Mouse (Mus musculus): ENCODE data around the gene Cdk1. TPM values are rescaled to one million over a fixed set of nuclear protein-coding genes. Genes with fewer than 3 reads are reported as not detected.
"Not testable (repeated sequence)": the region's sequence is repeated elsewhere in the genome, so short reads cannot be mapped to it uniquely, and the experiment has no call there.

Gene Cdk1
- polyA plus RNA-seq, 1 experiment from 2014 or later, result 547 TPM

- peaks cover 25% of the 10 kb centered on the region for H3K36me3 ChIP-seq (ENCODE audit: control insufficient read depth, insufficient read depth, low read length)
- H3K27ac ChIP-seq (ENCODE audit: low read depth, low read length), result peak overlapping the region; percentile 47; the same call in 1 of the 2 replicates
- peak overlapping the region; percentile 98 for H3K4me3 ChIP-seq (ENCODE audit: low read length)
- peak overlapping the region; percentile 30; the same call in 1 of the 2 replicates for H3K4me2 ChIP-seq (replicated peaks; ENCODE audit: low read depth, low read length)
- 34% methylated on average over 5 of the region's 5 CpGs for WGBS
- H3K9ac ChIP-seq (ENCODE audit: low read depth, low read length); H3K9me3 ChIP-seq (ENCODE audit: control insufficient read depth, low read length); ATAC-seq (ENCODE audit: low FRiP score, low TSS enrichment); H3K27me3 ChIP-seq (ENCODE audit: control insufficient read depth, insufficient read depth, low read length): not testable (repeated sequence)
- peaks cover 28% of the 10 kb centered on the region for H3K4me1 ChIP-seq (ENCODE audit: control insufficient read depth, insufficient read depth, low read length)
These were observed 345 bp upstream of the Cdk1 start for GRCm38 (mm10) chr10:69353086-69353479.

GRCm38 (mm10) chr10:69351842-69352211, 911 bp downstream of the Cdk1 start:
- no peak for ATAC-seq (ENCODE audit: low FRiP score, low TSS enrichment)
- H3K27ac ChIP-seq (ENCODE audit: low read depth, low read length), result peak overlapping the region; percentile 87
- peaks cover 37% of the 10 kb centered on the region for H3K36me3 ChIP-seq (ENCODE audit: control insufficient read depth, insufficient read depth, low read length)
- no peaks in the 10 kb centered on the region for H3K27me3 ChIP-seq (ENCODE audit: control insufficient read depth, insufficient read depth, low read length)
- under 1% methylated on average over 11 of the region's 11 CpGs for WGBS
- peak overlapping the region; percentile 82 for H3K4me2 ChIP-seq (replicated peaks; ENCODE audit: low read depth, low read length)
- peak overlapping the region; percentile 95 for H3K9ac ChIP-seq (ENCODE audit: low read depth, low read length)
- peaks cover 33% of the 10 kb centered on the region for H3K4me1 ChIP-seq (ENCODE audit: control insufficient read depth, insufficient read depth, low read length)
- H3K4me3 ChIP-seq (ENCODE audit: low read length), result peak overlapping the region; percentile 98
- H3K9me3 ChIP-seq (ENCODE audit: control insufficient read depth, low read length), result no peaks in the 10 kb centered on the region

GRCm38 (mm10) chr10:69351071-69351841, 1.5 kb downstream of the Cdk1 start:
- Histone ChIP-seq H3K9ac (ENCODE audit: low read depth, low read length) (peak overlapping the region; percentile 95), H3K4me3 (ENCODE audit: low read length) (peak overlapping the region; percentile 98), H3K4me2 (replicated peaks; ENCODE audit: low read depth, low read length) (peak overlapping the region; percentile 82), H3K27me3 (ENCODE audit: control insufficient read depth, insufficient read depth, low read length) (no peaks in the 10 kb centered on the region), H3K36me3 (ENCODE audit: control insufficient read depth, insufficient read depth, low read length) (peaks cover 43% of the 10 kb centered on the region), H3K9me3 (ENCODE audit: control insufficient read depth, low read length) (no peaks in the 10 kb centered on the region), H3K4me1 (ENCODE audit: control insufficient read depth, insufficient read depth, low read length) (peaks cover 33% of the 10 kb centered on the region), H3K27ac (ENCODE audit: low read depth, low read length) (peak overlapping the region; percentile 87)
- peak; percentile 38; the same call in 1 of the 2 replicates for ATAC-seq (ENCODE audit: low FRiP score, low TSS enrichment)
- WGBS, result 12% methylated on average over 12 of the region's 12 CpGs

- no peak for ATAC-seq (ENCODE audit: low FRiP score, low TSS enrichment)
- H3K36me3 ChIP-seq (ENCODE audit: control insufficient read depth, insufficient read depth, low read length), result peaks cover 74% of the 10 kb centered on the region
- no peaks in the 10 kb centered on the region for H3K27me3 ChIP-seq (ENCODE audit: control insufficient read depth, insufficient read depth, low read length)
- H3K4me2 ChIP-seq (replicated peaks; ENCODE audit: low read depth, low read length), result no peak overlapping the region
- H3K4me1 ChIP-seq (ENCODE audit: control insufficient read depth, insufficient read depth, low read length), result peaks cover 33% of the 10 kb centered on the region
- H3K9ac ChIP-seq (ENCODE audit: low read depth, low read length), result no peak overlapping the region
- 67% methylated on average over 8 of the region's 8 CpGs for WGBS
- H3K27ac ChIP-seq (ENCODE audit: low read depth, low read length), result no peak overlapping the region
- H3K4me3 ChIP-seq (ENCODE audit: low read length), result no peak overlapping the region
- H3K9me3 ChIP-seq (ENCODE audit: control insufficient read depth, low read length), result no peaks in the 10 kb centered on the region
These were observed 4.5 kb downstream of the Cdk1 start for GRCm38 (mm10) chr10:69348206-69348605.

GRCm38 (mm10) chr10:69342328-69342727, 10.4 kb downstream of the Cdk1 start:
- no peak overlapping the region for H3K9ac ChIP-seq (ENCODE audit: low read depth, low read length)
- H3K4me2 ChIP-seq (replicated peaks; ENCODE audit: low read depth, low read length), result no peak overlapping the region
- H3K27ac ChIP-seq (ENCODE audit: low read depth, low read length), result no peak overlapping the region
- no peaks in the 10 kb centered on the region for H3K9me3 ChIP-seq (ENCODE audit: control insufficient read depth, low read length)
- WGBS, result 84% methylated on average over 9 of the region's 9 CpGs
- no peak for ATAC-seq (ENCODE audit: low FRiP score, low TSS enrichment)
- peaks cover 99% of the 10 kb centered on the region for H3K36me3 ChIP-seq (ENCODE audit: control insufficient read depth, insufficient read depth, low read length)
- H3K27me3 ChIP-seq (ENCODE audit: control insufficient read depth, insufficient read depth, low read length), result no peaks in the 10 kb centered on the region
- H3K4me3 ChIP-seq (ENCODE audit: low read length), result no peak overlapping the region
- 0 out of 2 replicates have a peak, but pooled peaks cover under 1% of the 10 kb centered on the region for H3K4me1 ChIP-seq (ENCODE audit: control insufficient read depth, insufficient read depth, low read length)

GRCm38 (mm10) chr10:69341570-69342227, 11.0 kb downstream of the Cdk1 start:
- ATAC-seq (ENCODE audit: low FRiP score, low TSS enrichment), result no peak
- H3K9me3 ChIP-seq (ENCODE audit: control insufficient read depth, low read length), result no peaks in the 10 kb centered on the region
- H3K4me2 ChIP-seq (replicated peaks; ENCODE audit: low read depth, low read length), result no peak overlapping the region
- H3K27ac ChIP-seq (ENCODE audit: low read depth, low read length), result no peak overlapping the region
- no peaks in the 10 kb centered on the region for H3K27me3 ChIP-seq (ENCODE audit: control insufficient read depth, insufficient read depth, low read length)
- no peak overlapping the region for H3K9ac ChIP-seq (ENCODE audit: low read depth, low read length)
- 69% methylated on average over 6 of the region's 6 CpGs for WGBS
- no peaks in the 10 kb centered on the region for H3K4me1 ChIP-seq (ENCODE audit: control insufficient read depth, insufficient read depth, low read length)
- H3K4me3 ChIP-seq (ENCODE audit: low read length), result no peak overlapping the region
- H3K36me3 ChIP-seq (ENCODE audit: control insufficient read depth, insufficient read depth, low read length), result peaks cover 99% of the 10 kb centered on the region

- Histone ChIP-seq H3K9ac (ENCODE audit: low read depth, low read length) (no peak overlapping the region), H3K9me3 (ENCODE audit: control insufficient read depth, low read length) (no peaks in the 10 kb centered on the region), H3K4me1 (ENCODE audit: control insufficient read depth, insufficient read depth, low read length) (no peaks in the 10 kb centered on the region), H3K27me3 (ENCODE audit: control insufficient read depth, insufficient read depth, low read length) (no peaks in the 10 kb centered on the region), H3K27ac (ENCODE audit: low read depth, low read length) (no peak overlapping the region), H3K4me2 (replicated peaks; ENCODE audit: low read depth, low read length) (no peak overlapping the region), H3K36me3 (ENCODE audit: control insufficient read depth, insufficient read depth, low read length) (peaks cover 99% of the 10 kb centered on the region), H3K4me3 (ENCODE audit: low read length) (no peak overlapping the region)
- 93% methylated on average over 6 of the region's 6 CpGs for WGBS
- no peak for ATAC-seq (ENCODE audit: low FRiP score, low TSS enrichment)
These were observed 12.7 kb downstream of the Cdk1 start for GRCm38 (mm10) chr10:69340001-69340400.

- no peak overlapping the region for H3K9ac ChIP-seq (ENCODE audit: low read depth, low read length)
- H3K4me1 ChIP-seq (ENCODE audit: control insufficient read depth, insufficient read depth, low read length), result no peaks in the 10 kb centered on the region
- H3K27ac ChIP-seq (ENCODE audit: low read depth, low read length), result no peak overlapping the region
- H3K9me3 ChIP-seq (ENCODE audit: control insufficient read depth, low read length), result no peaks in the 10 kb centered on the region
- no peak overlapping the region for H3K4me3 ChIP-seq (ENCODE audit: low read length)
- ATAC-seq (ENCODE audit: low FRiP score, low TSS enrichment), result no peak
- 89% methylated on average over 11 of the region's 11 CpGs for WGBS
- H3K4me2 ChIP-seq (replicated peaks; ENCODE audit: low read depth, low read length), result no peak overlapping the region
- peaks cover 70% of the 10 kb centered on the region for H3K36me3 ChIP-seq (ENCODE audit: control insufficient read depth, insufficient read depth, low read length)
- H3K27me3 ChIP-seq (ENCODE audit: control insufficient read depth, insufficient read depth, low read length), result no peaks in the 10 kb centered on the region
These were observed 16.5 kb downstream of the Cdk1 start for GRCm38 (mm10) chr10:69336219-69336618.

- ATAC-seq (ENCODE audit: low FRiP score, low TSS enrichment), result no peak
These were observed 17.1 kb downstream of the Cdk1 start for GRCm38 (mm10) chr10:69335611-69336010.

More at GRCm38 (mm10) chr10:69335611-69336010, 17.1 kb downstream of the Cdk1 start:
- Histone ChIP-seq H3K4me1 (ENCODE audit: control insufficient read depth, insufficient read depth, low read length) (no peaks in the 10 kb centered on the region), H3K4me2 (replicated peaks; ENCODE audit: low read depth, low read length) (no peak overlapping the region), H3K9ac (ENCODE audit: low read depth, low read length) (no peak overlapping the region), H3K9me3 (ENCODE audit: control insufficient read depth, low read length) (no peaks in the 10 kb centered on the region), H3K27ac (ENCODE audit: low read depth, low read length) (no peak overlapping the region), H3K36me3 (ENCODE audit: control insufficient read depth, insufficient read depth, low read length) (peaks cover 65% of the 10 kb centered on the region), H3K27me3 (ENCODE audit: control insufficient read depth, insufficient read depth, low read length) (no peaks in the 10 kb centered on the region), H3K4me3 (ENCODE audit: low read length) (no peak overlapping the region)
- 84% methylated on average over 4 of the region's 4 CpGs for WGBS

Measured in kidney, embryonic 14.5 days (tissue).